Mouse (Mus musculus): ENCODE results near the gene Copb2. TPM values are rescaled to one million over a fixed set of nuclear protein-coding genes. Genes with fewer than 3 reads are reported as not detected.
A peak's percentile ranks its signal among the peaks of the same experiment; 100 is the strongest.

The Copb2 gene
- 67.5 and 85.5 TPM in 2 replicates for total RNA-seq (2014; rRNA removed)
- 93.9 and 97.5 TPM in 2 replicates for polyA plus RNA-seq (2015; fragmentation: Nextera tagmentation; extraction: Ambion mirVana)

DNA sequence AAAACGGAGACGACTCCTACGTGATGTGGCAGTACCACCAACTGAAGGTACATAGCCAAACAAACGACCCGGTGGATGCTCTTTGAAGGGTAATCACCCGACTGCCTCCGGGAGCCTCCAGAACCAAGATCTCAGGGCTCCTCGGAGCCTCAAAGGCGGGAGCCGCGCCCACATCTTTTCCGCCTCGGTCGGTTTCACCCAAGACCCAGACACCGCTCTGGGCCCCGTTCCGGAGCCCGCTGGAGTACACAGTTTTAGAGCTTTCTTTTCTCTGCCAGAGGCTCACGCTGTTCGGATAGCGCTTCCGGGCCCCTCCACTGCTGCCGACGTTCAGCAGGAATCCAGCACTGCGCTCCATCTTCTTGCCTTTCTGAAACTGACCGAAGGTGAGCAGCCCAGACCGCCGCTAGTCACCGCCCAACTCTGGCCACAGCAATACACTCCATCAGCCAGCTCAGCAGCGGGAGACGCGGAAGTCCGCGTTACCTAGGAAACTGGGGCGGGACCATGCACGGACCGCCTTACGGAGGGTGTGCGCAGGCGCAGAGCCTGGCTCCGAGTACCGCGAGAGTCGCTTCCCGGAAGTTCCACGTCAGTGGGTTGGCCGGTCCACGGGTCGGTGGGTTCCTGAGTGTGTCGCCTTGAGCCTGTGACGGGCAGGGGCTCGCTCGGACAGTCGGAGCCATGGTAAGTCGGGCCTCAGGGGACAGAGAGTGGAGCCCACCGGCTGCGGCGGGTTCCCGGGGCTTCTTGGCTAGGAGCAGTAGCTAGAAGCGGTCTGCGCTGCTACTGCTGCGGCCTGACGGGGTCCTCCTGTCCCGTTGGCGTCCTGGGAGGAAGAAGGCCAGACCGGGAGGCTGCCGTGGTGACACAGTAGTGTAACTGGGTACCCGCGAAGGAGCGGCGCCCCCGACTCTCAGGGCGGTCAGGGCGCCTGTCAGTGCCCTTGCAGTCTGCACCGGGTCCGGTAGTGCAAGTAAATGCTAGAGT, at the start of gene Copb2:
Gene Copb2, plus strand, starts transcription at position 585 of the 990 bp plus-strand sequence.
- Histone ChIP-seq H3K36me3 (ENCODE audit: insufficient read depth, low read length) (peaks cover 5% of the 10 kb centered on the region; the same call in 1 of the 2 replicates), H3K9me3 (ENCODE audit: low read length) (no peaks in the 10 kb centered on the region), H3K4me2 (ENCODE audit: low read depth, low read length, poor library complexity, severe bottlenecking) (peak within 1 kb of the TSS; percentile 76), H3K4me3 (ENCODE audit: low read depth, low read length) (peak within 1 kb of the TSS; percentile 91), H3K9ac (replicated peaks; ENCODE audit: low read length, poor library complexity, severe bottlenecking) (peak within 1 kb of the TSS; percentile 83), H3K27me3 (ENCODE audit: insufficient read depth, low read length) (no peaks in the 10 kb centered on the region), H3K27ac (ENCODE audit: low read depth, low read length) (peak within 1 kb of the TSS; percentile 81), H3K4me1 (ENCODE audit: insufficient read depth, low read length) (no peaks in the 10 kb centered on the region)
- TF ChIP-seq CTCF (IDR thresholded peaks at IDR 0.05), result no peak
- ATAC-seq (ENCODE audit: low FRiP score), result peak; percentile 99
- peak; percentile 98 for DNase-seq (ENCODE audit: low spot score)
- WGBS, result under 1% methylated on average over 76 of the region's 76 CpGs

DNA sequence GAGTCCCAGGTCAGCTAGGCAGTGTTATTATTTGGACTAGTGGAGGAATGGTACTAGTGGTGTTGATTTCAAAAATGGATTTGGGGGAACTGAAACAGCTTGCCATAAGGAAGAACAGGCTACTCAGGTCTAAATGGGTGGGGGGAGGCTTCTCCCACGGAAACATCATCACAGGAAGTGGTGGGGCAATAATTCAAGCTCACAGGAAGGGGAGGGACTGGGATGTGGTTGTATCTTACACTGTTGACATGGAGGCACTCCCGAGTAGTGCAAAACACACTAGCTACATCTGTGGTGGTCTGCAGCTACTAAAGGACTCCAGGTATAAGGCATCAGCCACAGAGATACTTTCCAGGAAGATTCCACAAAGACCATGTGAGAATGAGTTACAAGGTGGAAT, 39.6 kb upstream of the Copb2 start:
- TF ChIP-seq CTCF (IDR thresholded peaks at IDR 0.05), result no peak
- ATAC-seq (ENCODE audit: low FRiP score) (no peak), DNase-seq (ENCODE audit: low spot score) (no peak)
- Histone ChIP-seq H3K36me3 (ENCODE audit: insufficient read depth, low read length) (no peaks in the 10 kb centered on the region), H3K27ac (ENCODE audit: low read depth, low read length) (no peak overlapping the region), H3K27me3 (ENCODE audit: insufficient read depth, low read length) (no peaks in the 10 kb centered on the region), H3K9ac (replicated peaks; ENCODE audit: low read length, poor library complexity, severe bottlenecking) (no peak overlapping the region), H3K4me2 (ENCODE audit: low read depth, low read length, poor library complexity, severe bottlenecking) (no peak overlapping the region), H3K9me3 (ENCODE audit: low read length) (no peaks in the 10 kb centered on the region), H3K4me3 (ENCODE audit: low read depth, low read length) (no peak overlapping the region), H3K4me1 (ENCODE audit: insufficient read depth, low read length) (no peaks in the 10 kb centered on the region)
- 87% methylated on average over 2 of the region's 2 CpGs for WGBS

DNA sequence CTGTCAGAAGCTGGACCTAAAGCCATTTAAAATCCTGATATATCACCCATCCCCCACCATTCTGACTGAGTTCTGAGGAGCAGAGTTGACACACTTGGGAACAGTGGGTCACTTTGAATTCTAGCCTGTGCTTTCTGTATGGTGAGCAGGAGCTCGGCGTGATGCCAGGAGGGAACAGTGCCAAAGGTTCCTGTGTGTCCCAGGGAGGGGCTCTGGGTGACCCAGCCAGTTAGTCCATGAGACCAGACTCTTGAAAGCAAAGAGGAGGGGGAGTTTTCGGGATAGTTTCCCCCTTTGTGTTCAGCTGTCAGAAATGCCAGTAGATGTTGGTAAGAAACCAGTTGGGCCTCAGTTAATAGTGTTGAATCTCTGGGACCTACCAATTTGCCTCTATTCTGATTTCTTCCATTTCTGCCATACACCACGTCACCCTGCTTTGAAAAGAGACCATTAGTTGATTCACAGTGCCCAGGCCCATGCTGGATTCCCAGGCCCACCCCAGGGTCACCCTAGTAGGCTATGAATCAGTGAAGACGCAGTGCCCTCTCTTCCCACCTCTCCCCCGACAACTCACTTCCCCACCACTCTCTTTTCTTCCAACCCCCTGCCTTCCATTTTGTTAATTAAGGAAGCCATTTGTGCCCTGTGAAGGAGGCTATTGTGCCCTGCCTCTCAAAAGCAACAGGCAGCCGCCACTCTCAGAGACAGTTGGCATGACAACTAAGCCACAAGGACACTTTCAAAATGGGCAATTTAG, 38.6 kb upstream of the Copb2 start:
- Histone ChIP-seq H3K27me3 (ENCODE audit: insufficient read depth, low read length) (no peaks in the 10 kb centered on the region), H3K4me3 (ENCODE audit: low read depth, low read length) (no peak overlapping the region), H3K27ac (ENCODE audit: low read depth, low read length) (no peak overlapping the region), H3K4me1 (ENCODE audit: insufficient read depth, low read length) (no peaks in the 10 kb centered on the region), H3K9ac (replicated peaks; ENCODE audit: low read length, poor library complexity, severe bottlenecking) (no peak overlapping the region), H3K9me3 (ENCODE audit: low read length) (no peaks in the 10 kb centered on the region), H3K4me2 (ENCODE audit: low read depth, low read length, poor library complexity, severe bottlenecking) (no peak overlapping the region), H3K36me3 (ENCODE audit: insufficient read depth, low read length) (no peaks in the 10 kb centered on the region)
- peak; percentile 87 for ATAC-seq (ENCODE audit: low FRiP score)
- peak; percentile 91 for DNase-seq (ENCODE audit: low spot score)
- 33% methylated on average over 7 of the region's 7 CpGs for WGBS
- no peak for TF ChIP-seq CTCF (IDR thresholded peaks at IDR 0.05)

DNA sequence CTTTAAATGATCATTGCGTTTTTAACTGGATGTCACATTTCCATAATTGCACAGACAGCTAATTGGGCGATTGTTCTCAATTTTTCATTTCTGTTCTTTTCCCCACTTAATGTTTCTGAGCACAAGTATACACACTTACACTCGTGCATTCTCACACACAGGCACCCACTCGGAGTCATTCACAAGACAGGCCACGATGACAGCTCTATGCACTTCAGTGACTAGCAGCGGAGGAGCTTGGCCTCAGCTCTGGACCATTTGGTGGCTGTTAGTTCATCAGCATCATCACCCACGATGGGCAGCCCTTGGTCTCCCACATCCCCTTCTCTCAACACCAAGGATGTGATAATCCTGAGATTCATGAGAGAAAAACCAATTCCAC, 38.0 kb upstream of the Copb2 start:
- Histone ChIP-seq H3K36me3 (ENCODE audit: insufficient read depth, low read length) (no peaks in the 10 kb centered on the region), H3K9ac (replicated peaks; ENCODE audit: low read length, poor library complexity, severe bottlenecking) (no peak overlapping the region), H3K9me3 (ENCODE audit: low read length) (no peaks in the 10 kb centered on the region), H3K27ac (ENCODE audit: low read depth, low read length) (no peak overlapping the region), H3K27me3 (ENCODE audit: insufficient read depth, low read length) (no peaks in the 10 kb centered on the region), H3K4me1 (ENCODE audit: insufficient read depth, low read length) (no peaks in the 10 kb centered on the region), H3K4me3 (ENCODE audit: low read depth, low read length) (no peak overlapping the region), H3K4me2 (ENCODE audit: low read depth, low read length, poor library complexity, severe bottlenecking) (no peak overlapping the region)
- ATAC-seq (ENCODE audit: low FRiP score) (no peak), DNase-seq (ENCODE audit: low spot score) (no peak)
- WGBS, result 33% methylated on average over 7 of the region's 7 CpGs
- TF ChIP-seq CTCF (IDR thresholded peaks at IDR 0.05), result no peak

DNA sequence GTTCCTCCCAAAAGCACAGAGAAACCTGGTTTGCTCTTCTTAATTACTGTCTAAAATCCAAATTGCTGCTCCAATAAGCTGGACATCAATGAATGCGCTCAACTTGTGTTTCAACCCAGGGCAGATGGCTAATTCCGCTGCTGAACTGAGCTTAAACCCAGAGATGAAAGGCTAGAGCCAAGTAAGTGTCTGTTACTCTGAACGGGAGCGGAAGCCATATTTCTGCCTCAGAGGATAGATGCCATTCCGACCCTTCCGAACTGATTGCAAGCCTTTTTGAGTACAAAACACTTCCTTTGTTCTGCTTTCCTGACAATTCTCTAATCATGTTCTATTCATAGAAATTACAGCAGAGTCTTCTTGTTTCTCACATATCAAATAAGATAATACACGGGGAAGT, 36.3 kb upstream of the Copb2 start:
- Histone ChIP-seq H3K36me3 (ENCODE audit: insufficient read depth, low read length) (no peaks in the 10 kb centered on the region), H3K4me3 (ENCODE audit: low read depth, low read length) (no peak overlapping the region), H3K9me3 (ENCODE audit: low read length) (no peaks in the 10 kb centered on the region), H3K4me1 (ENCODE audit: insufficient read depth, low read length) (no peaks in the 10 kb centered on the region), H3K27ac (ENCODE audit: low read depth, low read length) (no peak overlapping the region), H3K4me2 (ENCODE audit: low read depth, low read length, poor library complexity, severe bottlenecking) (no peak overlapping the region), H3K27me3 (ENCODE audit: insufficient read depth, low read length) (no peaks in the 10 kb centered on the region), H3K9ac (replicated peaks; ENCODE audit: low read length, poor library complexity, severe bottlenecking) (no peak overlapping the region)
- WGBS, result 75% methylated on average over 7 of the region's 7 CpGs
- ATAC-seq (ENCODE audit: low FRiP score) (no peak), DNase-seq (ENCODE audit: low spot score) (peak; percentile 26)
- no peak for TF ChIP-seq CTCF (IDR thresholded peaks at IDR 0.05)
